7 mouse cellular contexts compared by ENCODE assay signal in the genomic region with DNA sequence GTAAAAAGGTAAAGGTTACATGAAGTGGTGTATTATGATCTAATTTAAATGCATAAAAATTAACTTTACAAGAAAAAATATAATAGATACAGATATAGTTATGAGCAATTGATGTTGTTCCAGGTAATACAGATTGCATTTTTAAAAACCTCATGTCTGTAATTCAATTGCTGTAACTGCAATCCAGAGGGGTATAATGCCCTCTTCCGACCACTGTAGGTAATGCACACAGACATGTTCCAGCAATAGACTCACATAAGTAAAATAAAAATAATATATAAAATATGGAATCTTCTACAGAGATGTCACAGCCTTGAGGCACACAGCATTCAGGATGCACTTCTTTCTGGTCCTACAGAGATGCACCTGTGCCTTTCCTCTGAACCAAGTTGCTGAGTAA.
DNase-seq lines count a peak whose midpoint lies in the region; ATAC-seq and TF ChIP-seq lines count a peak whose summit lies in the region.
"Not testable (repeated sequence)": the region's sequence is repeated elsewhere in the genome, so short reads cannot be mapped to it uniquely, and the experiment has no call there.

No protein-coding gene starts in this region.

- H3K4me1 ChIP-seq in kidney, adult 2 months (ENCODE audit: control insufficient read depth, insufficient read depth, low read length) = not testable (repeated sequence)

- DNase-seq in Patski (ENCODE audit: low read depth, low spot score) = not testable (repeated sequence)
- DNase-seq in adrenal gland, postnatal 25 days = peak; percentile 21
- DNase-seq in gastrocnemius, postnatal 10 days = peak; percentile 21
- DNase-seq in kidney, adult 2 months = peak; percentile 28
- peak; percentile 14 to 18 for DNase-seq in layer of hippocampus, postnatal 10 days (ENCODE audit: low spot score in 2 of 2)
- DNase-seq in right cerebral cortex, postnatal 10 days (ENCODE audit: low spot score in 2 of 2) = peak; percentile 17 to 24
- DNase-seq in thymus, postnatal 25 days = peak; percentile 41

- CTCF ChIA-PET in Patski (lab: Charles Lee) = not testable (repeated sequence)

- not testable (repeated sequence) for H3K27ac ChIP-seq in kidney, adult 2 months (ENCODE audit: insufficient read depth, low read depth, low read length)

- in situ Hi-C loops in Patski (cut with MboI; ENCODE audit: low pct_unique_long_range_greater_than_20kb) = loop anchor here (25.0 kb wide), 1 partner anchor 380 kb away; the partner anchor contains the start of gene Gm3604

- 68% methylated on average over 1 of the region's 1 CpGs for WGBS in kidney, adult 2 months

- not testable (repeated sequence) for TF ChIP-seq POLR2A in kidney, adult 2 months (IDR thresholded peaks at IDR 0.05; ENCODE audit: low read depth, low read length)

- TF ChIP-seq CTCF in Patski (IDR thresholded peaks at IDR 0.05) = peak; percentile 24
- not testable (repeated sequence) for TF ChIP-seq CTCF in kidney, adult 2 months (conservative IDR thresholded peaks at IDR 0.05; ENCODE audit: insufficient read depth, insufficient read length, low read depth, low read length)

- ATAC-seq in Patski = not testable (repeated sequence)

- H3K36me3 ChIP-seq in kidney, adult 2 months (ENCODE audit: control insufficient read depth, insufficient read depth, low read length) = not testable (repeated sequence)

- H3K27me3 ChIP-seq in Patski; kidney, adult 2 months (replicated peaks; ENCODE audit: control insufficient read depth, insufficient read depth, low read length): not testable (repeated sequence)

- POLR2A ChIA-PET in Patski (lab: Charles Lee) = not testable (repeated sequence)

- not testable (repeated sequence) for H3K4me3 ChIP-seq in kidney, adult 2 months (ENCODE audit: insufficient read depth, low read depth, low read length)
